Mouse (Mus musculus) limb, embryonic 14.5 days (tissue): Measurements from ENCODE around the gene Gorasp2. TPM values are rescaled to one million over a fixed set of nuclear protein-coding genes. Genes with fewer than 3 reads are reported as not detected.

Source experiments
- ATAC-seq: fragments of 200-750 bp; cut with Nextera tagmentation; 2 replicates; pipeline ENCODE4 v1.8.0; 2017; ENCODE audit warnings: low read depth, moderate number of reproducible peaks, moderate TSS enrichment; ENCODE audit not compliant: low FRiP score
- DNase-seq: peaks from one replicate; pipeline ENCODE4 v3.0.0-alpha.2; 2015; ENCODE audit warnings: low spot score
- H3K27ac ChIP-seq: fragments of 300-500 bp; sonication (generic); replicated peaks from 2 replicates; pipeline ENCODE4 v1.5.1; 2014; ENCODE audit warnings: low read depth, mild to moderate bottlenecking, low read length, moderate library complexity, mixed read lengths
- H3K27me3 ChIP-seq: fragments of 300-500 bp; sonication (generic); 2 replicates; pipeline ENCODE4 v1.6.1; 2014; ENCODE audit warnings: low read length, mixed read lengths; ENCODE audit not compliant: control insufficient read depth, insufficient read depth
- H3K36me3 ChIP-seq: fragments of 300-500 bp; sonication (generic); 2 replicates; pipeline ENCODE4 v1.6.1; 2014; ENCODE audit warnings: mild to moderate bottlenecking, low read length, moderate library complexity, mixed read lengths; ENCODE audit not compliant: control insufficient read depth, insufficient read depth
- H3K4me1 ChIP-seq: fragments of 300-500 bp; sonication (generic); 2 replicates; pipeline ENCODE4 v1.6.1; 2014; ENCODE audit warnings: antibody characterized with exemption, low read length, mixed read lengths; ENCODE audit not compliant: control insufficient read depth, insufficient read depth
- H3K4me2 ChIP-seq: fragments of 300-500 bp; sonication (generic); replicated peaks from 2 replicates; pipeline ENCODE4 v1.6.1; 2014; ENCODE audit warnings: low read depth, mild to moderate bottlenecking, low read length, moderate library complexity; ENCODE audit not compliant: severe bottlenecking
- H3K4me3 ChIP-seq: fragments of 300-500 bp; sonication (generic); replicated peaks from 2 replicates; pipeline ENCODE4 v1.5.1; 2014; ENCODE audit warnings: low read length
- H3K9ac ChIP-seq: fragments of 300-500 bp; sonication (generic); 2 replicates; pipeline ENCODE4 v1.6.1; 2014; ENCODE audit warnings: mild to moderate bottlenecking, low read depth, low read length, moderate library complexity; ENCODE audit not compliant: severe bottlenecking
- H3K9me3 ChIP-seq: fragments of 300-500 bp; sonication (generic); 2 replicates; pipeline ENCODE4 v1.6.1; 2016; ENCODE audit warnings: low read length; ENCODE audit not compliant: control insufficient read depth
- POLR2A ChIP-seq: fragments of 200-500 bp; IDR thresholded peaks from 2 replicates; pipeline ENCODE4 v1.8.0; 2012; ENCODE audit warnings: inconsistent platforms, mild to moderate bottlenecking, moderate library complexity, borderline replicate concordance; ENCODE audit not compliant: insufficient read depth, insufficient read length; ENCODE audit errors: extremely low read depth
- WGBS: fragments of 180-500 bp; shearing (Covaris S2); extraction: QIAGEN DNeasy Blood & Tissue Kit; methylation state at CpG from one replicate; pipeline ENCODE4 v1.1.7; 2014; 5-methylcytosine and 5-hydroxymethylcytosine counted together
- polyA plus RNA-seq, 2 experiments: library from polyadenylated mRNA; depleted of rRNA in 1 of 2; stranded (reverse) in 1 of 2; unstranded in 1 of 2; fragments of >200 nt; fragmentation: Nextera tagmentation in 1 of 2; extraction: Ambion mirVana in 1 of 2; gene quantifications; 2 replicates each; pipeline versions ENCODE4 v1.2.1 to v1.2.3; 2012 to 2014

Gene Gorasp2
- polyA plus RNA-seq, 2 experiments: 118 to 190 TPM

- Histone ChIP-seq H3K27ac (peak within 1 kb of the TSS; percentile 93), H3K4me1 (peaks cover 8% of the 10 kb centered on the region; the same call in 1 of the 2 replicates), H3K4me2 (peak within 1 kb of the TSS; percentile 74), H3K9me3 (no peaks in the 10 kb centered on the region), H3K9ac (peak within 1 kb of the TSS; percentile 99), H3K27me3 (no peaks in the 10 kb centered on the region), H3K4me3 (peak within 1 kb of the TSS; percentile 98), H3K36me3 (no peaks in the 10 kb centered on the region)
- peak; percentile 27 for DNase-seq
- TF ChIP-seq POLR2A: no peak
- under 1% methylated on average over 54 of the region's 54 CpGs for WGBS
- peak; percentile 68 for ATAC-seq
Measured at GRCm38 (mm10) chr2:70661715-70662495, 529 bp downstream of the Gorasp2 start, which contains the start of gene Gm26558. Gene Gm26558, minus strand, starts transcription at chr2:70662108.

DNA sequence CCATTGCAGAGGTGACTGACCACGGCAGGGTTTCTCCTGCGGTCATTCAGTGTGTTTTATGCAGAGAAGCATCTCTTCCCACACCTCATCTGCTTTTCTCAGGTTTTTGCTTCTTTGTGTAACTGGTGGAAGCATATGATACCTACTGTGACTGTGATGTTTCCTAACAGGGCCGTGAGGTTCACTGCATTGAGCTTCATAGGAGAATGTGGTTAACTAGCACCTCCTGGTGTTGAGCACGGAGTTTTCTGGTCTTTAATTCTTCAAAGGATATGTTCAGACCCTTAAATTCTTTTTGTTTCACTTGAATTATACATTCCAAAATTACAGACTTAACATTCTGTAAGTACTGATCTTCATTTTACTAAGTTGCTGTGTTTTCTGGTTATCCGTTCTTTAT is 2.4 kb downstream of the Gorasp2 start:
- TF ChIP-seq POLR2A: no peak
- Histone ChIP-seq H3K36me3 (no peaks in the 10 kb centered on the region), H3K4me3 (no peak overlapping the region), H3K4me1 (peaks cover 8% of the 10 kb centered on the region; the same call in 1 of the 2 replicates), H3K9ac (no peak overlapping the region), H3K4me2 (no peak overlapping the region), H3K9me3 (no peaks in the 10 kb centered on the region), H3K27me3 (no peaks in the 10 kb centered on the region), H3K27ac (no peak overlapping the region)
- no peak for ATAC-seq
- DNase-seq: no peak
- 71% methylated on average over 5 of the region's 5 CpGs for WGBS

DNA sequence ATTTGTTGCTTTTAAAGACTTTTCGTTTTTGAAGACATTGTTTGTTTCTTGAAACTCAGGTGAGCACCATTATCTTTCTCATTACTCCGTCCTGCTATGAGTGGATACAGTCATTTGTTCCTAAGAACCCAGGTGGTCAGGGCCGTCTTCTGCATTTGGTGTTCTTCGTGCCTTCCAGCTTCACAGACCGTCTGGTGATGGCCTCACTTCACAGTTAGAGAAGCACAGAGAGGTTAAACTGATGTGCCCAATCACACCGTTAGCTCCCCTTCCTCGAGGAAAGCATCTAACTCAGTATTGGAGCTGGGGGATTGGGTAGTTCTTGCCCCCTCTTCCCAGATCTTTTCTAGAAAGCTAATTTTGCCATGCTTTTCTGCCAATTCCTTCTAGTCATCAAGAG is 5.6 kb downstream of the Gorasp2 start:
- no peak overlapping the region for H3K9ac ChIP-seq
- 93% methylated on average over 7 of the region's 7 CpGs for WGBS
- no peak overlapping the region for H3K27ac ChIP-seq
- no peaks in the 10 kb centered on the region for H3K9me3 ChIP-seq
- H3K27me3 ChIP-seq: no peaks in the 10 kb centered on the region
- H3K4me1 ChIP-seq: peaks cover 8% of the 10 kb centered on the region; the same call in 1 of the 2 replicates
- H3K4me2 ChIP-seq: no peak overlapping the region
- no peaks in the 10 kb centered on the region for H3K36me3 ChIP-seq
- H3K4me3 ChIP-seq: no peak overlapping the region
- DNase-seq (no peak), ATAC-seq (no peak)
- no peak for TF ChIP-seq POLR2A

DNA sequence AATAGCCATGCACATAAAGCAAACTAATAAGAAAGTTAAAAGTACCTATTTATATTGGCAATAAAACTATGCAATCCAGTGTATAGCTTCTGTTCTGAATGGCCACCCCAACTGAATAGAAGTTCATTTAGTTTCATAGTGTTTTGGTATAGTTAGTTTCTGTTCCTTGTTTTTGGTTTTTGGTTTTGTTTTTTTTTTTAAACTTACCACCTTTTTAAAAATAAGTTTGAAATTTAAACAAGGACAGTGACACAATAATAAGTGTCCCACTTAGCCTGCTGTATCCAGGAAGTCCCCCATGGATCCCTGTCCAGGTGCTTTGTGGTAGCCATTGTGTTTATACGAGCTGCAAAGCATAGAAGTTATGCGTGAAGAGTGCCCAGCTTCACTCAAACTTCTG is 7.9 kb downstream of the Gorasp2 start:
- Histone ChIP-seq H3K27ac (no peak overlapping the region), H3K4me3 (no peak overlapping the region), H3K27me3 (no peaks in the 10 kb centered on the region), H3K9me3 (no peaks in the 10 kb centered on the region), H3K4me1 (no peaks in the 10 kb centered on the region), H3K4me2 (no peak overlapping the region), H3K36me3 (no peaks in the 10 kb centered on the region), H3K9ac (no peak overlapping the region)
- DNase-seq (no peak), ATAC-seq (no peak)
- no peak for TF ChIP-seq POLR2A
- WGBS: 77% methylated on average over 2 of the region's 2 CpGs

DNA sequence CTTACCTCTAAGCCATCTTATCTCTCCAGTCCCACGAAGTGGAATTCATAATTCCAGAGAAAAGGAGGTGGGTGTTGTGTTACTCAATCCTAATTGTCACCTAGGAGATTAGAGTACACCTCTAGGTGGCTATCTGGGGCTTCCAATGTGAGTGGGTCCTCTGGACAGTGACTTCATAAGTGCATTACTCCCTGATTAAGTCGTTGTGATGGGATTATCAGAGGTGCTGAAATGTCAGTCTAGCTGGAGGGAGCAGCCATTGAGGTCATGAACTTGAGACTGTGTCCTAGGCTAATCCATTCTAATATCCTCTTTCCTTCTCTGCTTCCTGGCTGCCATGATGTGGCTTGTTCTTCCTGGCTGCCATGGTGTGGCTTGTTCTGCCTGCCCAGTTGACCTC is 8.5 kb downstream of the Gorasp2 start:
- no peak for ATAC-seq

GRCm38 (mm10) chr2:70672476-70672875 is 11.1 kb downstream of the Gorasp2 start:
- H3K27me3 ChIP-seq: no peaks in the 10 kb centered on the region
- ATAC-seq: no peak

More for the DNA sequence above, 8.5 kb downstream of the Gorasp2 start:
- no peaks in the 10 kb centered on the region for H3K4me1 ChIP-seq
- H3K27ac ChIP-seq: no peak overlapping the region
- 68% methylated on average over 2 of the region's 2 CpGs for WGBS
- no peak overlapping the region for H3K9ac ChIP-seq
- no peaks in the 10 kb centered on the region for H3K27me3 ChIP-seq
- no peaks in the 10 kb centered on the region for H3K9me3 ChIP-seq
- DNase-seq: no peak
- no peak overlapping the region for H3K4me2 ChIP-seq
- no peak overlapping the region for H3K4me3 ChIP-seq
- no peak for TF ChIP-seq POLR2A
- no peaks in the 10 kb centered on the region for H3K36me3 ChIP-seq

More at GRCm38 (mm10) chr2:70672476-70672875, 11.1 kb downstream of the Gorasp2 start:
- no peak overlapping the region for H3K4me2 ChIP-seq
- no peaks in the 10 kb centered on the region for H3K4me1 ChIP-seq
- no peak for TF ChIP-seq POLR2A
- WGBS: 73% methylated on average over 2 of the region's 2 CpGs
- no peaks in the 10 kb centered on the region for H3K9me3 ChIP-seq
- no peak overlapping the region for H3K4me3 ChIP-seq
- DNase-seq: no peak
- no peaks in the 10 kb centered on the region for H3K36me3 ChIP-seq
- no peak overlapping the region for H3K9ac ChIP-seq
- H3K27ac ChIP-seq: no peak overlapping the region
